Mouse (Mus musculus) gastrocnemius, postnatal 25 days (tissue): ENCODE results near the gene Ppm1h. TPM values are rescaled to one million over a fixed set of nuclear protein-coding genes. Genes with fewer than 3 reads are reported as not detected.

ENCODE experiments used
- DNase-seq: peaks from one replicate; pipeline ENCODE4 v3.0.0; 2022
- total RNA-seq, 2 experiments: library from RNA; stranded (reverse); gene quantifications; 1 replicate in 1 of 2; 2 replicates in 1 of 2; pipeline ENCODE4 v1.2.3; 2021

The Ppm1h gene
- total RNA-seq, 2 experiments from 2014 or later, result 0.95 to 1.6 TPM

GRCm38 (mm10) chr10:122808186-122808585 is 129.6 kb downstream of the Ppm1h start:
- DNase-seq, result no peak

GRCm38 (mm10) chr10:122809851-122810250 is 131.3 kb downstream of the Ppm1h start:
- DNase-seq, result no peak

GRCm38 (mm10) chr10:122815094-122815493 is 136.5 kb downstream of the Ppm1h start:
- peak; percentile 70 for DNase-seq

GRCm38 (mm10) chr10:122817741-122818140 is 139.2 kb downstream of the Ppm1h start:
- DNase-seq, result no peak

- DNase-seq, result no peak
Observed at GRCm38 (mm10) chr10:122819808-122820207, 141.2 kb downstream of the Ppm1h start.

GRCm38 (mm10) chr10:122821549-122821948 is 143.0 kb downstream of the Ppm1h start:
- no peak for DNase-seq

- no peak for DNase-seq
Observed at GRCm38 (mm10) chr10:122823642-122824041, 145.1 kb downstream of the Ppm1h start.

GRCm38 (mm10) chr10:122826696-122827331 is 148.3 kb downstream of the Ppm1h start:
- no peak for DNase-seq

- no peak for DNase-seq
Observed at GRCm38 (mm10) chr10:122827719-122828414, 149.3 kb downstream of the Ppm1h start.

- DNase-seq, result no peak
Observed at GRCm38 (mm10) chr10:122829801-122830217, 151.2 kb downstream of the Ppm1h start.

GRCm38 (mm10) chr10:122830638-122831037 is 152.1 kb downstream of the Ppm1h start:
- no peak for DNase-seq

- DNase-seq, result peak; percentile 50
Observed at GRCm38 (mm10) chr10:122842014-122842413, 163.5 kb downstream of the Ppm1h start.

- DNase-seq, result no peak
Observed at GRCm38 (mm10) chr10:122842961-122843360, 164.4 kb downstream of the Ppm1h start.

GRCm38 (mm10) chr10:122845471-122845870 is 166.9 kb downstream of the Ppm1h start:
- peak; percentile 48 for DNase-seq

- no peak for DNase-seq
Observed at GRCm38 (mm10) chr10:122846476-122846875, 167.9 kb downstream of the Ppm1h start.

GRCm38 (mm10) chr10:122848020-122848457 is 169.5 kb downstream of the Ppm1h start:
- no peak for DNase-seq

- DNase-seq, result no peak
Observed at GRCm38 (mm10) chr10:122851267-122852160, 173.0 kb downstream of the Ppm1h start.

- no peak for DNase-seq
Observed at GRCm38 (mm10) chr10:122854571-122854970, 176.0 kb downstream of the Ppm1h start.

- DNase-seq, result no peak
Observed at GRCm38 (mm10) chr10:122855149-122855548, 176.6 kb downstream of the Ppm1h start.

GRCm38 (mm10) chr10:122856040-122856764 is 177.6 kb downstream of the Ppm1h start:
- DNase-seq, result peak; percentile 15

- DNase-seq, result no peak
Observed at GRCm38 (mm10) chr10:122857155-122857554, 178.6 kb downstream of the Ppm1h start.
